Mouse (Mus musculus): ENCODE measurements at regions not wholly inside any gene's neighbourhood (a gene's known extent, or its start where the extent isn't known, plus 50 kb on each side); places are given as distances from the start of the nearest gene placed in this dataset.

GRCm38 (mm10) chr12:109272101-109272500, 180.5 kb upstream of the Dlk1 start:
- Histone ChIP-seq H3K27me3 (ENCODE audit: control insufficient read depth, insufficient read depth, low read length) (no peaks in the 10 kb centered on the region), H3K4me2 (ENCODE audit: low read depth) (no peak overlapping the region), H3K9me3 (ENCODE audit: control insufficient read depth, low read length) (no peaks in the 10 kb centered on the region), H3K4me3 (ENCODE audit: insufficient read depth in 1 of 2, low read depth in 2 of 2, low read length in 2 of 2) (no peak overlapping the region), H3K36me3 (replicated peaks; ENCODE audit: control insufficient read depth, insufficient read depth, low read depth) (no peaks in the 10 kb centered on the region), H3K4me1 (replicated peaks; ENCODE audit: control insufficient read depth in 2 of 2, insufficient read depth in 2 of 2, low read length in 1 of 2) (no peaks in the 10 kb centered on the region), H3K27ac (no peak overlapping the region), H3K9ac (replicated peaks) (no peak overlapping the region)
- TF ChIP-seq CTCF (IDR thresholded peaks at IDR 0.05; ENCODE audit: low read depth): no peak
- TF ChIP-seq EP300 (IDR thresholded peaks at IDR 0.05; ENCODE audit: low read depth): no peak
- no peak for ATAC-seq (ENCODE audit: insufficient read depth)
- DNase-seq (ENCODE audit: low read depth in 3 of 3, low spot score in 3 of 3): no peak
- WGBS (ENCODE audit: insufficient replicate concordance): 38% methylated on average over 5 of the region's 5 CpGs

- Histone ChIP-seq H3K9ac (replicated peaks) (no peak overlapping the region), H3K4me2 (ENCODE audit: low read depth) (no peak overlapping the region), H3K4me3 (ENCODE audit: insufficient read depth in 1 of 2, low read depth in 2 of 2, low read length in 2 of 2) (no peak overlapping the region), H3K36me3 (replicated peaks; ENCODE audit: control insufficient read depth, insufficient read depth, low read depth) (no peaks in the 10 kb centered on the region), H3K4me1 (replicated peaks; ENCODE audit: control insufficient read depth in 2 of 2, insufficient read depth in 2 of 2, low read length in 1 of 2) (no peaks in the 10 kb centered on the region), H3K27me3 (ENCODE audit: control insufficient read depth, insufficient read depth, low read length) (no peaks in the 10 kb centered on the region), H3K27ac (no peak overlapping the region), H3K9me3 (ENCODE audit: control insufficient read depth, low read length) (no peaks in the 10 kb centered on the region)
- ATAC-seq (ENCODE audit: insufficient read depth) (no peak), DNase-seq (ENCODE audit: low read depth in 3 of 3, low spot score in 3 of 3) (no peak)
- TF ChIP-seq CTCF (IDR thresholded peaks at IDR 0.05; ENCODE audit: low read depth) (no peak), EP300 (IDR thresholded peaks at IDR 0.05; ENCODE audit: low read depth) (no peak)
- 13% methylated on average over 6 of the region's 6 CpGs for WGBS (ENCODE audit: insufficient replicate concordance)
These were observed 137.8 kb upstream of the Dlk1 start for GRCm38 (mm10) chr12:109314850-109315249.

GRCm38 (mm10) chr12:109325986-109326385, 126.6 kb upstream of the Dlk1 start:
- Histone ChIP-seq H3K4me3 (ENCODE audit: insufficient read depth in 1 of 2, low read depth in 2 of 2, low read length in 2 of 2) (no peak overlapping the region), H3K4me1 (replicated peaks; ENCODE audit: control insufficient read depth in 2 of 2, insufficient read depth in 2 of 2, low read length in 1 of 2) (no peaks in the 10 kb centered on the region), H3K27me3 (ENCODE audit: control insufficient read depth, insufficient read depth, low read length) (no peaks in the 10 kb centered on the region), H3K36me3 (replicated peaks; ENCODE audit: control insufficient read depth, insufficient read depth, low read depth) (no peaks in the 10 kb centered on the region), H3K9ac (replicated peaks) (no peak overlapping the region), H3K4me2 (ENCODE audit: low read depth) (no peak overlapping the region), H3K9me3 (ENCODE audit: control insufficient read depth, low read length) (no peaks in the 10 kb centered on the region), H3K27ac (no peak overlapping the region)
- no peak for DNase-seq (ENCODE audit: low read depth in 3 of 3, low spot score in 3 of 3)
- 50% methylated on average over 11 of the region's 11 CpGs for WGBS (ENCODE audit: insufficient replicate concordance)
- no peak for TF ChIP-seq EP300 (IDR thresholded peaks at IDR 0.05; ENCODE audit: low read depth)
- TF ChIP-seq CTCF (IDR thresholded peaks at IDR 0.05; ENCODE audit: low read depth): no peak
- ATAC-seq (ENCODE audit: insufficient read depth): no peak

- TF ChIP-seq CTCF (IDR thresholded peaks at IDR 0.05; ENCODE audit: low read depth) (no peak), EP300 (IDR thresholded peaks at IDR 0.05; ENCODE audit: low read depth) (no peak)
- 48% methylated on average over 2 of the region's 2 CpGs for WGBS (ENCODE audit: insufficient replicate concordance)
- ATAC-seq (ENCODE audit: insufficient read depth) (no peak), DNase-seq (ENCODE audit: low read depth in 3 of 3, low spot score in 3 of 3) (no peak)
- Histone ChIP-seq H3K4me2 (ENCODE audit: low read depth) (no peak overlapping the region), H3K36me3 (replicated peaks; ENCODE audit: control insufficient read depth, insufficient read depth, low read depth) (no peaks in the 10 kb centered on the region), H3K4me1 (replicated peaks; ENCODE audit: control insufficient read depth in 2 of 2, insufficient read depth in 2 of 2, low read length in 1 of 2) (no peaks in the 10 kb centered on the region), H3K9ac (replicated peaks) (no peak overlapping the region), H3K4me3 (ENCODE audit: insufficient read depth in 1 of 2, low read depth in 2 of 2, low read length in 2 of 2) (no peak overlapping the region), H3K27me3 (ENCODE audit: control insufficient read depth, insufficient read depth, low read length) (no peaks in the 10 kb centered on the region), H3K9me3 (ENCODE audit: control insufficient read depth, low read length) (no peaks in the 10 kb centered on the region), H3K27ac (no peak overlapping the region)
These were observed 81.3 kb upstream of the Dlk1 start for GRCm38 (mm10) chr12:109371327-109371726.

GRCm38 (mm10) chr12:109385794-109386193, 66.8 kb upstream of the Dlk1 start:
- Histone ChIP-seq H3K4me1 (replicated peaks; ENCODE audit: control insufficient read depth in 2 of 2, insufficient read depth in 2 of 2, low read length in 1 of 2) (no peaks in the 10 kb centered on the region), H3K9ac (replicated peaks) (no peak overlapping the region), H3K27me3 (ENCODE audit: control insufficient read depth, insufficient read depth, low read length) (no peaks in the 10 kb centered on the region), H3K4me3 (ENCODE audit: insufficient read depth in 1 of 2, low read depth in 2 of 2, low read length in 2 of 2) (no peak overlapping the region), H3K27ac (no peak overlapping the region), H3K36me3 (replicated peaks; ENCODE audit: control insufficient read depth, insufficient read depth, low read depth) (no peaks in the 10 kb centered on the region), H3K9me3 (ENCODE audit: control insufficient read depth, low read length) (no peaks in the 10 kb centered on the region), H3K4me2 (ENCODE audit: low read depth) (no peak overlapping the region)
- DNase-seq (ENCODE audit: low read depth in 3 of 3, low spot score in 3 of 3): no peak
- ATAC-seq (ENCODE audit: insufficient read depth): no peak
- TF ChIP-seq CTCF (IDR thresholded peaks at IDR 0.05; ENCODE audit: low read depth) (no peak), EP300 (IDR thresholded peaks at IDR 0.05; ENCODE audit: low read depth) (no peak)
- WGBS (ENCODE audit: insufficient replicate concordance): 53% methylated on average over 5 of the region's 5 CpGs

All from liver, embryonic 14.5 days (tissue).